Mouse (Mus musculus): Measurements from ENCODE around the gene Olfr564.

Gene Olfr564

DNA sequence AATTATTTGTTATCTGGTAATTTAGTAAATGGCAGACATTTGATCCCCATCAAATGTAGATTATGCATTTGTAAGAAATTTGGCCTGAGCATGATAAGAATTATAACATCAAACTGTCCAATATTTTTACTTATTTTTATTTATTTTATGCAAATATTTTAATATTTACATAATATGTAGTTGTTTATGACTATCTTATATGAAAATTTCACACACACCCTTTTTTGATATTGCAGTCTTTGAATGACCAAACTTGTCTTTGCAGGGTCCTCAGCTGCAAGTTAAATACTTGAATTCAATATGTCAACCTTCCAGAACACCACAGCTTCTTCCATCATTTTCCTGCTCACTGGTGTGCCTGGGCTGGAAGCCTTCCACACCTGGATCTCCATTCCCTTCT lies at the start of gene Olfr564:
Gene Olfr564, plus strand, starts transcription at position 301 of the 400 bp plus-strand sequence.
- no peak for DNase-seq (ENCODE audit: low spot score)

DNA sequence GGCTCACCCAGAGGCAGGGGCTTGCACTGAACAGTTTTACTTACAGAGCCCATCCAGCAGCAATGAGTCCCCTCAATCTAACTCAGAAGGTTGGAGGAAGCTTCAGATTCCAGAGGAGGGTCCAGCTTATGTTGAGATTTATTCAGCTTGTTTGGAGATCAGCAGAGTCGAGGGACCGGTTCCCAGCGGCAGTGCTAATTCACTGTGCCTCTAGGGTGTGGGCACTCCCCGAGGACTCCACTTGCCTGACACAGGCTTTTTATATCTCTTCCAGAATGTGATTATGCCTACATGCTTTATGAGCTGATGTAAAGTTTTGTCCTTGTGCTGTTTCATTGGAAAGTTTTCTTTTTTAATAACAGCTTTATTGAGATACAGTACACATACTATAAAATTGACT lies 44.0 kb upstream of the Olfr564 start, which contains the start of the genes Olfr560 and Olfr78:
Gene Olfr560, minus strand, starts transcription at position 101 of the 400 bp plus-strand sequence.
Gene Olfr78, minus strand, starts transcription at position 206 of the 400 bp plus-strand sequence.
- DNase-seq (ENCODE audit: low spot score) = no peak

DNA sequence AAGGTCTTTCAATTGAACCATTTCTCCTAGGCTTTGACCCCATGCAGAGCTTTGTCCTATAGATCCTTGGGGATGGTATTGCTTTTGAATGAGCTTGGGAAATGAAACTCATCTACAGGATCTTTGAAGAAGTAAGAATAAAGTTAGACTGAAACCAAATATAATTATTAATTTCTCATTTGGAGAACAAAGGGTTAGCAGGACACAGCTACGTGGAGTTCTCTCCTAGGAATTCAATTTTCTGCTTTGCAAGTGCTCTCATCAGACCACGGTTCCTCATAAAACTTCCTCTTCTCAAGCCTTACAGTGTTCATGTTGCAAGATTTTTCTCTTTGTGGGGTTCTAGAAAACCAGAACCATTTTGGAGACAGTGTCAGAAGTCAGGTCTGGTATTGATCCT lies 32.4 kb upstream of the Olfr564 start, which contains the start of gene Olfr561:
Gene Olfr561, plus strand, starts transcription at position 301 of the 400 bp plus-strand sequence.
- no peak for DNase-seq (ENCODE audit: low spot score)
